Mouse (Mus musculus): ENCODE measurements at regions not wholly inside any gene's neighbourhood (a gene's known extent, or its start where the extent isn't known, plus 50 kb on each side); places are given as distances from the start of the nearest gene placed in this dataset.

GRCm38 (mm10) chr3:37776224-37776623, 51.9 kb upstream of the Gm5148 start:
- H3K36me3 ChIP-seq (ENCODE audit: control insufficient read depth, insufficient read depth, low read length), result no peaks in the 10 kb centered on the region
- H3K9me3 ChIP-seq (ENCODE audit: control insufficient read depth, low read length), result no peaks in the 10 kb centered on the region
- no peaks in the 10 kb centered on the region for H3K4me1 ChIP-seq (ENCODE audit: control insufficient read depth, insufficient read depth, low read length)
- no peak overlapping the region for H3K9ac ChIP-seq (ENCODE audit: low read depth, low read length)
- 58% methylated on average over 4 of the region's 4 CpGs for WGBS
- no peak overlapping the region for H3K27ac ChIP-seq (ENCODE audit: low read depth, low read length)
- no peak for ATAC-seq (ENCODE audit: low FRiP score, low TSS enrichment)
- H3K4me2 ChIP-seq (replicated peaks; ENCODE audit: low read depth, low read length), result no peak overlapping the region
- no peaks in the 10 kb centered on the region for H3K27me3 ChIP-seq (ENCODE audit: control insufficient read depth, insufficient read depth, low read length)
- H3K4me3 ChIP-seq (ENCODE audit: low read length), result no peak overlapping the region

All from kidney, embryonic 14.5 days (tissue).